Mouse (Mus musculus) R1 (cell line): ENCODE results near the gene Pphln1.

Experiments
- DNase-seq: peaks from one replicate; pipeline ENCODE4 v3.0.0-alpha.2; 2018; ENCODE audit warnings: low read depth, low spot score

The Pphln1 gene

DNA sequence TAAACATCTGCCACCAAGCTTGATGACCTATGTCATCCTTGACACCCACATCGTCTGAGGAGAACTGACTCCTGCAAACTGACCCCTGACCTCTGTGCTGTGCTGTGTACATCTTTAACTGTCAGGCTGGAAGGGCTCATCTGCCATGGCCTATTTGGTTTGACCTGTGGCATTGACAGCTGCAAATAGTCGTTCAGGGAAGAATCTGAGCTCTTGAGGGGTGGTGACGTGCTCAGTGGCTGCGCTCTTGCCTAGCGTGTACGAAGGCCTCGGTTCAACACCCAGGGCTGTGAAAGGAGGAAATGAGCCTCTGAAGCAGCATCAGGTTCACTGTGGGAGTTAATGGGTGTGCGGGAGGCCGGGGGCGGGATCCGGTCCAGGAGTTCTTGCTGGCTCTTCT, 35.7 kb downstream of the Pphln1 start:
- peak; percentile 12 for DNase-seq

DNA sequence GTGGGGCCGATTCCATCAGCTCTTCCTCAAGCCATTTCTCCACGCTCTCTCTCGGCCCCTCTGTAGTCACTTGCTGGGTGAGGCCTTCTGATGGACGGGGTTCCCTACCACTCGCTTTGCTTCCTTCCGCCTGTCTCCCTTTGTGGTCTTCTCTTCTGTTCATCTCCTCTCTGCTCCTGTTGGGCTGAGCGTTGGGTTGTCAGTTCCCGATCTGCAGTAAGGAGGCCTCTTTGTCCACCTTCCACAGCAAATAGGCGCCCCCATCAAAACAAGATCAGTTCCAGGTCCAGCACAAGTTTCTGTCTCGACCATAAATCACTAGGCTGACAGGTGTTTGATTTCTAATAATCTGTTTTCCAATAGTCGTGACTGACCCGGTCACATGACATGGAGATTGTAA, 37.8 kb downstream of the Pphln1 start:
- DNase-seq, result no peak

DNA sequence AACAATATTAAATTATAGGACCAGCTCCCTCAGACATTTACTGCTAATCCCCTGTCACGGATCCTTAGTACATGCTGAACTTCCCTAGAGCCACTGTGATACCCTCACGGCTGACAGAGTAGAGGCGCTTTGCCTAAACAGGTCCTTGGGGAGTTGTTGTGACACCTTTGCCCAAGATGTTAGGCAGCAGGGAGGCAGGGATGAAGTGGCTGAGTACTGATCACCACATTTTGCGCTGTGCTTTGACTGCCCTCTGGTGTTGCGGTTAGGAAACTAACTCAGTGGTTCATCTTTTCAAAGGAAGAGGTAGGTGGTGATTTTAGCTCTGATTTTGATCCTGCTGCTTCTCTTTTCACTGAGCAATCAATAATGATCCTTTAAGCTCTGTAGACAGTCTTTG, 40.5 kb downstream of the Pphln1 start:
- DNase-seq, result peak; percentile 42

DNA sequence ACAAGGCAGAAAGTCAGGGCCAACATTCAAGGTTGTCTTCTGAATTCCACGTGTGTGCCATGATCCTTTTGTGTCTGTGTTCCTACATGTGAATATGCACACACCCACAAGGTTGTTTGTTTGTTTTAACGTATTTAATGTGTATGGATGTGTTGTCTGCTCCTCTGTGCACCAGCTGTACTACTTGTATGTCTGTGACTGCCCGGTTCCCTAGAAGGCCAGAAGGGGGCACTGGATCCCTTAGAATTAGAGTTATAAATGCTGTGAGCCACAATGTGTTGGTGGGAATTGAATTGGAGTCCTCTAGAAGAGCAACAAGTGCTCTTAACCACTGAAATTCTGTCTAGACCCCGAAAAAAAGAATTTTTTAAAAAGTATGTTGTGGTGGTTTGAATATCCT, 44.1 kb downstream of the Pphln1 start:
- no peak for DNase-seq

DNA sequence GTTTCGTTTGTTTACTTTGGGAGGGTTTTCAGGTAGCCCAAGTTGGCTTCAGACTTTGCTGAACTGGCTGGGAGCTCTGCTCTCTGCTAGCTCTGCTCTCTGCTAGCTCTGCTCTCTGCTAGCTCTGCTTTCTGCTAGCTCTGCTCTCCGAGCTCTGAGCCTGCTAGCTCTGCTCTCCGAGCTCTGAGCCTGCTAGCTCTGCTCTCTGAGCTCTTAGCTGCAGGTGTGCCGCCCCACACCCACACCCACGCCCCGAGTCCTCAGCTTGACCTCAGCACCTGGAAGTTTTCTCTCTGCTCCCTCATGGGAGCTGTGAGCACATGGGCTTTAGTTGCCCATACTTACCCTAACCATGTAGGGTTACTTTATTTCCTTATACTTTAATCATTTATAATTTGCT, 45.5 kb downstream of the Pphln1 start:
- no peak for DNase-seq

DNA sequence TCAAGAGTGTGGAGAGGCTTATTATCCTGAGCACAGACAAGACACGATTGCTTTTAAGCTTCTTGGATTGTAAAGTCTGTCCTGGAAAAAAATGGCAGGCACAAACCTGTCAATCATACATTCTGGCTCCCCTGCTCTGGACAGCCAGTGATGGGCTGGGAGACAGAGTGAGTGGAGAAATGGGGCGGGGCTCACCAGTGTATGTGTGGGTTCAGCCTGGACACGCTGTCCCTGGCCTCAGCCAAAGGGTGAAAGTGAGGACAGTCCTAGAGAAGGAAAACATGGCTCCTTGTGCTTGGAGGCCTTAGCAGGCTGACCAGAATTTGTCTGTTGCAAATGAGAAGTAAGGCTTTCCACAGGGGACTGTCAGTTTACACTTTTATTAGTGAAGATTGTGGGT, 50.7 kb downstream of the Pphln1 start:
- DNase-seq, result no peak

DNA sequence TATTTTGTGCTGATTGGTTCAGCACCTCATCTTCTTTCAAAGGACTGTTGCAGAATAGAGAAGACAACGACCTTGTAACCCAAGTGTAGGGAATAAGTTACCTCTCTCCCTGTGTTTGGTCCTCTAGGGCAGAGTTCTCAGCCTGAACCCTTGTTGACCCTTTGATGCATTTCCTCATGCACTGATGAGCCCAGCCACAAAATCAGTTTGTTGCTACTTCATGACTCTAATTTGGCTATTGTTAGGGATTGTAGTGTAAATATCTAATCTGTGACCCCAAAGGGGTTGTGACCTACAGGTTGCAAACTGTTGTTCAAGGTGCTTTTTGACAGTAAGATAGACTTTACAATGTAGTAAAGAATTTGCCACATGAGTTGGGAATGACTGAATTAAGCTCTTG, 55.1 kb downstream of the Pphln1 start:
- DNase-seq, result no peak

DNA sequence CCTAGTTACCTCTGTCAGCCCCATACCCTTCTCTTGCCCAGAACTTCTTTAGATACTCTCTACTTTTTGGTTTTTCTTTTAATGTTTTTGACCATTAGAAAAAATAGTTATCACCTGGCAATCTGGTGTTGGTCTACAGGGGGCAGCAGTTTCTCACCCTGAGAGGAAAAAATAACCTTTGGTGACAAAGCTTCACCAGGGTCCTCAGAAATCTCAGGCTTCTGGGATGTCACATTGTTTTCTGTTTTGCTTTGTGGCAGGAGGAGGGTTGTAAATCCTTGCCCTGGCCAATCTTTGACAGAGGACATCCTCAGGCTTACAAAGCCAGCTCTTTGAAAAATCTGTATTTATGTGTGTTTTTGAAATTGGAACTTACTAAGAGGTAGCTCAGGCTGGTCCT, 57.9 kb downstream of the Pphln1 start:
- no peak for DNase-seq

DNA sequence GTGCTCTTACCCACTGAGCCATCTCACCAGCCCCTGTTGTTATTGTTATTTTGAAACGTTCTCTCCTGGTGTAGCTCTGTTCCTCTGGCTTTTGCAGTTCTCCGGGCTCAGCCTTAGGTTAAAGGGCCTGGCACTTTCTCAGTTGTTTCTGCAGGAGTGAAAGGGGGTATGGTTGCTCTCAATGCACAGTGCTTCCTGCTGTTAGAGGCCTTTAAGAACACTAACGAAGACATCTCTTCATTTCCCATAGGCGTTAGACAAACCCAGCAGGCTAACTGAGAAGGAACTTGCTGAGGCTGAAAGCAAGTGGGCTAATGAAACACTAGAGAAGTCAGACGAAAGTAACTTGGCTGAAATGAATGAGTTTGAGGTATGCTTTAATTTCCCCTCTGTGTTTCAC, 61.3 kb downstream of the Pphln1 start:
- DNase-seq, result peak; percentile 46

DNA sequence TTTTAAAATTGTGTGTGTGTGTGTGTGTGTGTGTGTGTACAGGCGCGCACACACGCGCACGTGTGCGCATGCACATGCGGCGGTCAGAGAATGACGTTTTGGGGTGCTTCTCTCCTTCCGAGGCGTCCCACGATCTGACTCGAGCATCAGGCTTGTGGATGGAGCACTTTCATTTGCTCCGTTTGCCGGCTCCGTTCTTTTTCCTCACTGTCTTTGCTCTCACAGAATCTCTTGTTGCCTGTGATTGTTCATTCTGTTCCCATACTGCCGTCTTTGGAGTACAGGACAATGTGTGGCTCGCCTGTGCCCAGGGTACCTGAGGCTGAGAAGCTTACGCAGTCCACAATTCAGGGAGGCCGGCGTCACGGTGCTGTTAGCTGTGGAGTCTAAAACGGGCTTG, 62.9 kb downstream of the Pphln1 start:
- DNase-seq, result peak; percentile 21

DNA sequence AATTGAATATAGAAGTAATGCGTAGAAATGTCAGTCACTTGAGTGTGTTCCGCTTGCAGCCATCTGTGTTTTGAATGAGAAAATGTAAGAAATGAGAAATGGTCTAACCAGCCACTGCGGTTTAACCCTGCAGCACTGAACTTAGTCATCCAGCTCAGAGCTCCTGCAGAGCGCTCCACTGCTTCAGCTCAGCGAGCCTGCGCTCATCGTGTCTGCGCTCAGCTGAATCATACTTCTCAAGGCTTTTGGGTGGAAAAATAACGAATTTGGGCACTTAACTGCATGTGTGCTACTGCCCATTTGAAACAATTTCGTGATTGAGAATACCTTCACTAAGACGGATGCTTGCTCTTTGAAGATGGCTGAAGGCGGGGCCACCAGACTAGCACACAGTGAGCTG, 73.5 kb downstream of the Pphln1 start:
- no peak for DNase-seq

DNA sequence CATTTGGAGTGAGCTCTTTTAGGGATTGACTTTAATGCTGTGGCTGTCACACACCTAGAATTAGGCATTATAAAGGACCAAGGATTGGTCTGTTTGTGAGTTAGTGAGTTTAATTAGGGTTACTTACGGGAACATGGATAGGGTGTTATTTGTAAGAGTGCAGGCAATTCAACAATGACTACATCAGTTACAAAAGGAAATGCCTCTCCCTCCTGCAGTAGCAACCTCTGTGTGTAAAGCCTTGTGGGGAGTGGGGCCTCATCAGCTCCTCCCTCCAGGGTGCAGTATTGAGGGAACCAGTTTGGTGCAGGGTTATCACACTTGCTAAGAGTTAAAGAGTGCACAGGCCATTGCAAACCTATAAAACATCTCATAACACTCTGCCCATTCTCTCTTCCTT, 73.9 kb downstream of the Pphln1 start:
- peak; percentile 50 for DNase-seq

DNA sequence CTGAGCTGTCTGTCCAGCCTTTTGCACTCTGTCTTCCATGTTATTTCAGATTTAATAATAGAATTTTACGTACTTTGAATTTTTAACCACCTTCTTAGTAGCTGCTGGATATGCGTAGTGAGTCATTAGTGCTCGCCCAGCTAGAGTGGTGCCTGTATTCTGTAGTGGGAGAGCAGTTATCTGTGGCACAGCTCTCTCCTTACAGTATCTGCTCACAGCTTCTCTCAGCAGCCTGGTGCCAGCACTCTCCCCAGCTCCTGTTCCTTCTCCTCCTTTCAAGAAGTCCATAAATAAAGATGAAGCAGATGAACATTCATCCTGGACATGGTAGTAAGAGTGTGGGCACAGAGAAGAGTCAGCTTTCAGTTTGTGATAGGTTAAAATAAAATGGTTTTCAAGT, 76.1 kb downstream of the Pphln1 start:
- no peak for DNase-seq

DNA sequence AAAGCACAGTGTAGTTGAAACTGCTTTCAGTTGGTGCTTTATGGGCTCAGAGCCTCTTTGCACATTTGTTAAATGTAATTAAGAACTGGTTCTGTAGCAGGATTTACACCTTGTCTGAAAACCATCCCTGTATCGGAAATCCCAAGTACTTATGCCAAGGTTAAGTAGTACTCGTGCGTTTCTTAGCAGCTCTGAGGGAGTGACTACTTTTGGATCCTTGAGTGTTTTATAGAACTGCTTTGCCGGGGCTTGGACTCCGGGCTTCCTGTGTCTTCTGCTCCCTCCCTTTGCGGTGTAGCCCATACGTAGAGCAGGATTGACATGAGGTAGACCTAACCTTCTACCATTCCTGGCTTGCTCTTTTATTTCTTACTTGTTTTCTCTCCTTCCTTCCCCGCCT, 77.5 kb downstream of the Pphln1 start:
- DNase-seq, result no peak

DNA sequence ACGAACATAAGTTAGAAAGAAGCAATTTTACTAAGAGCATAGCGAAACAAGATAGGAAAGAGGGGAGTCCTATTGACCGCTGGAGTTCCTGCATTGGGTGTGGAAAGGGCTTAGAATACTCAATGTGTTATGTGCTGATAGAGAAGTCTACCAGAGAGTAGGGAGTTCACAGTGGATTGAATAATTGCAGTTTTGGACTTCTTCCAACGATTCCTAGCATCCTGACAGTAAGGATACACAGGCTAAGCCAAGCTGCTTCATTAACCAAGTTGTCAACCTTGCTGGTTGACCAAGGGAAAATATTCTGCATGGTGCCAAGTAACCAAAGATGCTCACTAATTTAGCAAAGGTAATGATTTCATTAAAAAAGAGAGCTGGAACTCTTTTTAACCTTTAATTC, 79.6 kb downstream of the Pphln1 start:
- no peak for DNase-seq

DNA sequence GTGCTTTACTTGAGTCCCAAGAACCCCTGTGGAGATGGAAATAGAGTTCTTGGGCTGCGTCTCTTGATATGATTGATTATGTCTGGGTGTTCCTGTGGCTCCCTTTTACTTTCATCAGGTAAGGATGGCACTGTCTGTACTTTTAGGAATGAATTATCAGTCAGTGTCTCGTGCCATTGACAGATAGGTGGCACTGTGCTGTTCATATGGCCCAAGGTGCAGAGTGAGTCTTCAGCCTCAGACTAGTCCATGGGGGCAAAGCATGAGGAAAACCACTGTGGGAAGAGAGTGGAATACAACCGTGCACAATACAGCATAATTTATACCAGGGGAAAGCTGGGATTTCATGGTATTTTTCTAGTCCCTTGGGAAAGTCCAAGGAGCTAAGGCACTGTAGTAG, 80.5 kb downstream of the Pphln1 start:
- no peak for DNase-seq

DNA sequence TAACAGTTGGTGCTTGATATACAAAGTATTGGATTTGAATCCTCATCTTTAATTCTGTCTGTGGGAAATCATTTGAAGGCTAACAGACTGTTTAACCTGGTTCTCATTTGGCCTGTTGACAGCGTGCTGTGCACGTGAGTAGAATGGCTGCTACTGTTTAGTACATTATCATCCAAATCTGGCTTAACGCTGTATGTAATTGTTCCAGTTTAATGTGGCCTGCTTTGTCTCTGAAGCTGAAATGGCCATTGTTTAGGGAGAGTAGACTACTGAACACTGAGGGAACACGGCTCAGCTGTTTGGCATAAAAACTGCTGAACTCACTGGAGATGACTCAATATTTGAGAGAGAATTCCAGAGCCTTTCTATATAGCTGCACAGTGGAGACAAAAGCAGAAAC, 81.3 kb downstream of the Pphln1 start:
- no peak for DNase-seq

DNA sequence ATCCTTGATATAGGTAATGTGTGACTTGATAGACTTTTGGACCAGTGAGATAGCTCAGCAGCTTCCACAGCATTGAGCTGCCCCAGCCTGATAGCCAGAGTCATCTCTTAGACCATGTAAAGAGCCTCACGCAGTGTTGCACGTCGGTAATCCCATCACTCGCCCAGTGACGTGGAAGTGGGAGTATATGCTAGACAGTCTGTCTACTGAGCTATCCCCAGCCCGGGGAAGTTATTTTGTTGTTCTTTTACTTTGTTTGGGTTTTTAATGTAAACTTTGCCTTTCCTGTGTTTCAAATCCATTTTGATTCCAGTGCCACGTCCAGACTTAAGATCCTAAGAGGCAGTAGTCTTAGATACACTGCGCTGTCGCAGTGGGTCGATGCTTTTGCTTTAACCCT, 83.0 kb downstream of the Pphln1 start:
- no peak for DNase-seq

DNA sequence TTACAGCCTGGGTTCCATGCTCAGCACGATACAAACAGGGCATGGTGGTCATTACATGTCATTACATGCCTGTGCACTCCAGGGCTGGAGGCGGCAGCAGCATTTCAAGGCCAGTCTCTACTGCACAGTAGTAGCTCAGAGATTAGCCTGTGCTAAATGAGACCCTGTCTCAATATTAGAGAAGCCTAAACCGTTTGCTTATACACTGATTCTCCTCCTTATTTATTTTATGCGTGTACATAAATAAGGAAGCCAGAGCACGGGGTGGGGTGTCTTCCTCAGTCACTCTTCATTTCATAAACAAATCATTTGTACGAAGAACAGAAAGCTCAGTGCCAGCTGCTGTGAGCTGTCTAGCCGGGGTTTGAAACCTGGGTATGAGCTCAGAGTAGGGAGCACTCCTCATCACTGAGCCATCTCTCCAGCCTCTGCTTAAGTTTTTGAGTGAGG, 86.1 kb downstream of the Pphln1 start:
- DNase-seq, result no peak

DNA sequence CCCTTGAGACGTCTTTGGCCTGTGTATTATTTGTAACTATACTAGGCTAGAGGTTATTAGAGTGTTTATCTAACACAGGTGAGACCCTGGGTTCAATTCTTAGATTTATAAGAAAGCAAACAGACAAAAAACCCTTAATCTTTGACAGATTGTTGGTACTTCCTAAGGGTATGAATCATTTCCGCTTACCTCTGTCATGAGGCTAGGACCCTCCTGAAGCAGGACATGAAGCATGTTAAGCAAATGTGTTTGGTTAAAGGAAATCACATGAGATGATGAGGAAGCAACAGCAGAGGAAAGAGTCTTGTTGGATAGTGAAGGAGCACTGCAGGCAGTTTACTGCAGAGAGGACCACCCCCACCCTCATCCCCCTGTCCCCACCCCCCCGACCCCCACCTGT, 87.1 kb downstream of the Pphln1 start:
- no peak for DNase-seq

DNA sequence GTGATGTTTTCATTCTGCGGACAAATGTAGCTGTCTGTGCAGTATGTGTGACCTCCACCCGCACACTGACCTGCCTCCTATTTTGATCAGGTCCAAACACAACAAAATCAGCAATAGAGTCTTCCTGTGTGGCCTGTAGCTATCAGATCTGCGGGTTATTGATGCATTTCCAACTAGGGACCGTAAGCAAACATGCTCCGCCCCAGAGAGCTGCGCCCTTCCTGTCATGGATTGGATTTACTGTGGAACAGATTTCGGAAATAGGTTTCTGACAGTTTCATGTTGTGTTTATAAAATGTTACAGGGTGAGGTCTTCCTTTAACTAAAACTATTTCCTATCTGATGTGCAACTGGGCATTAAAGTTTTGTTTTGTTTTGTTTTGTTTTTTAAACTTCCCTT, 87.9 kb downstream of the Pphln1 start:
- DNase-seq, result no peak

DNA sequence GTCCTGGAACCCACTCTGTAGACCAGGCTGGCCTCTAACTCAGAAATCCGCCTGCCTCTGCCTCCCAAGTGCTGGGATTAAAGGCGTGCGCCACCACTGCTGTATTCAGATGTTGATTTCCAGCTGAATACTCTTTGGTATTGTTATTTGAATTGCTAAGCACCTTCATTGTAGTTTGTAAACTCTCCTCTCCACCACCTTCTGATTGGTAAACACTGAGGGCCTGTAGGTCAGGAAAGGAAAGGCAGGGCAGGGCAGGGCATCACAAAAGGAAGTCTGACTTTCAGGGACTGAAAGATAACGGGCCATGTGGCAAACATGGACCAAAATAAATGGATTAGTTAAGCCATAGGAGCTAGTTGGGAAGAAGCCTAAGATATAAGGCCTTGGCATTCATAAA, 91.4 kb downstream of the Pphln1 start:
- peak; percentile 91 for DNase-seq

DNA sequence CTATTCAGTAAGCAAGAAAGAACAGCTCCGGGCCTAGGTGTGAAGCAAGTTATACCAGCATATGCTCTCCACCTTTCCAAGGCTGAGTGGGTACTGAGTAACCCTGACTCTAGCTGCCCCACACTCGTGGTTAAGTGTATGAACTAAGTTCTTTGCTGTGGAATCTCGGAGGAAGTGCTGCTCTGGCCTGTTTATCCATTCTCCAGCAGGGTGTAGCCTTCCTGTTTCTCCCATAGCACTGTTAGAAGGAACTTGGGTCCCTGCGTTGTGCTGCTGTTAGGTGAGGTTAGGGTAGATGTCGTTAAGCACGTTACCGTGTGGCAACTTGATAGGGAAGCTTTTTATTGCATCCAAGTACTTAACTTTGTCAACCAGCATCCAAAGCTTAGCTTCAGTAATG, 96.5 kb downstream of the Pphln1 start:
- no peak for DNase-seq

DNA sequence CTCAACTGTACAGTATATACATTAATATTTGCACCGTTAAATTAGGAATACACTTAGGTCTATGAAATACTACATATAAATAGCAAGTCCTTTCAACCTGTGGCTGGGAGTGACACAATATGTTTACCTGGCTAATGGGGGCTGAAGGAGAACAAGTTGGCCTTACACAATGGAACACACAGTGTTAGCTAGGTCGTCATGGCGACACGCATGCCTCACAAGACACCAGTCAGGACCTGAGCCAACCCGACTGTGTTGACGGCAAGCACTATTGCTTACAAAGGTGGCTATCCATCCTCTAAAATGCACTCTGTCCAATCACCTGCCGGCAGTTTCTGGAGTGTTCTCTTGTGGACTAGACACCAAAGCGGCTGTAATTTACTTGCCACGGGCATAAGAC, 101.7 kb downstream of the Pphln1 start:
- DNase-seq, result peak; percentile 58

DNA sequence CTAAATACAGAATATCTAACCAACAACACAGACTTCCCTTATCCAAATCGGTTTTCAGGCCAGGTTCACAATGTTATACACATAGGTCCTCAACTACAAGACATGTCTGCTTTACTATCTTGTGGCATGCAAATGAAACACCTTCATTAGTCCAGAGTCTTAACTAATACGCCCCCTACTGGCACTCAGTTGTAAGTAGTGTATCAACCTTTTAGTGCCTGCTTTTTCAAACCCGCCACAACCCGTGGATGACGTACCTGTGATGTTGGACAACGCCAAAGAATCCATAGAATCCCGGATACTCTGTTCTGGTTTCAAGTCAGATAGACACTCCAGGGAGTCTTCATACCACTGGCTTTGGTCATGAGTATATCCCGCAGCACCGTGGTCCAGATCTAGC, 104.6 kb downstream of the Pphln1 start:
- peak; percentile 70 for DNase-seq
